Mouse (Mus musculus) adipocyte (in vitro differentiated cells): Measurements from ENCODE around the gene Mlst8.
"Not testable (repeated sequence)": the region's sequence is repeated elsewhere in the genome, so short reads cannot be mapped to it uniquely, and the experiment has no call there.

Experiments used
- DNase-seq: peaks from one replicate; pipeline ENCODE4 v3.0.0-alpha.2; 2016; ENCODE audit warnings: low spot score

Mlst8 gene

GRCm38 (mm10) chr17:24468636-24469246 lies 10.1 kb downstream of the Mlst8 start:
- no peak for DNase-seq

- peak; percentile 29 for DNase-seq
Measured at GRCm38 (mm10) chr17:24463374-24464133, 15.3 kb downstream of the Mlst8 start.

- no peak for DNase-seq
Measured at GRCm38 (mm10) chr17:24462932-24463331, 15.9 kb downstream of the Mlst8 start.

GRCm38 (mm10) chr17:24461580-24461979 lies 17.3 kb downstream of the Mlst8 start:
- DNase-seq, result peak; percentile 66

- not testable (repeated sequence) for DNase-seq
Measured at GRCm38 (mm10) chr17:24455523-24456206, 23.2 kb downstream of the Mlst8 start.

DNA sequence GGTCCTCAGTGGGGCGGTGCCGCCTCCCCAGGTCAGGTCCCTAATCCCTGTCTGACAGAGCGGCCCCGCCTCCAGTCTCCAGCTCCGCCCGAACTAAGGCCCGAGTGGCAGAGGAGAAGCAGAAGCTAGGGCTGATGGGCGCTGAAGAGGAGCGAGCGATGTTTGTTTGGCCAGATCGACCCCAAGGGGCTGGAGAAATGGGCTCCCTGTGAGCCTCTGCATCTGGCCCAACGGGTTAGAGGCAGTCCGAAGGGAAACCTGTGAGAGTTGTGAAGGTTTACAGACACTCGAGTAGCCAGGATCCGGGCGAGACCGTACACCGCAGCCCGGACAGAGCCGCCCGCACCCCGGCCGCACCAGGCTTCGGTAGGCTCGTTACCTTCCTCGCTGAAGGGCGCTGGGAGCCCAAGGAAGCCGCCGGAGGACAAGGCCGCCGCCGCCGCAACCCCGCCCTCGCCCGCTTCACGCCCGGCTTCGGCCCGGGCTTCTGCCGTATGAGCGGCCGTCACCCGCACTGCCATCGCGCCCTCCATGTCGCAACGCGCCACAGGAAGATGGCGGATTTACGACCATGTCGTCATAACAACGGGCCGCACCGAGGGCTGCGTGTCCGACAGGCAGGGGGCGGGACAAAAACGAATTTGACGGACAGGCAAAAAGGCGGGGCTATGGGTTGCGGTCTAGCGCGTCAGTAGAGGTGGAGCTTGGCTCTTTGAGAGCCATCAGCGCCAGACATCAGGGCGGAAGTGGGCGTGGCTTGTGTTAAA lies 23.9 kb downstream of the Mlst8 start:
- peak; percentile 100 for DNase-seq

GRCm38 (mm10) chr17:24454218-24454755 lies 24.6 kb downstream of the Mlst8 start:
- no peak for DNase-seq

DNA sequence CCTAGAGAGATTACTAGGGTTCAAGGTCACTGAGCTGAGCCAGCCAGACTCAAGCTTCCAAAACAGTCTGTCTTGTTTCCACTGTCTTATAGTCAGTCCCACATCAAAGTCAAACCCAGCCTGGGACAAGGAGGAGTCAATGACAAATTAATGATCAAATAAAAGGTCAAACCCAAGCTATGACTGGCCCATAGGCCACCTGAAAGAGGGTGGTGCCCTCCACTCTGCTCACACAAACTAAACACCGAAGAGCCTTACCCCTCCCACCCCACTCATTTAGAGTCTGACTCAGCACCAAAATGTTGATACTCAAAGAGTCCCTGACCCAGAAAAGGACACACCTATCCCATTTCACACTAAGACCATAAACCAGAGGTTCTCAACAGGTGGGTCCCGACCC lies 25.5 kb downstream of the Mlst8 start:
- no peak for DNase-seq

- DNase-seq, result no peak
Measured at GRCm38 (mm10) chr17:24451220-24451619, 27.7 kb downstream of the Mlst8 start.

- no peak for DNase-seq
Measured at GRCm38 (mm10) chr17:24449507-24449906, 29.4 kb downstream of the Mlst8 start.

- no peak for DNase-seq
Measured at GRCm38 (mm10) chr17:24446590-24446989, 32.3 kb downstream of the Mlst8 start.

- no peak for DNase-seq
Measured at GRCm38 (mm10) chr17:24443409-24443808, 35.5 kb downstream of the Mlst8 start.

DNA sequence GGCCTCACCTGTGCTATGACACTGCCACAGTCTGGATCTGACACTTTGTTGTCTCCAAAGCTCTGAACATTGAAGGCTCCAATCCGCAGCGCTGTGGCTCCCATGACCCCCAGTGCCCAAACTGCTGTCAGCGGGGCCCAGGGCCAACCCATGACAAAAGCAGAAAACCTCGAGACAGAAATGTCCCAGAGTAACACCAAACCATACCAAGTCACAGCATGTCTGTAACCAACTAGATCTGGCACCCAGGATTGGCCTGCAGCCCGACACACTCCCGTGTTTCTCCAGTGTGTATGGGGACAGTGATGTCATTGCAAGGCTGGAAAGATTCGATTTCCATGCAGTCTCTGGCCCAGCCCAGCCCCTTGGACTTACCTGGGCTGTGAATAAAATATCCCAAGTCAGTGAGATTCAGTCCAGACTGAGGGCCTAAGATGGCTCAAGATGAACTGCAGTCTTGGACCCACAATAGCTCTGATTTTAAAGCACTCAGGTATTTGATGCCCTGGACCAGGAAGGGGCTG lies 36.2 kb downstream of the Mlst8 start, which contains the start of gene Dnase1l2:
Gene Dnase1l2, minus strand, starts transcription at position 474 of the 524 bp plus-strand sequence.
- DNase-seq, result no peak

- DNase-seq, result no peak
Measured at GRCm38 (mm10) chr17:24442107-24442506, 36.8 kb downstream of the Mlst8 start.

- peak; percentile 40 for DNase-seq
Measured at GRCm38 (mm10) chr17:24441148-24441547, 37.7 kb downstream of the Mlst8 start.

GRCm38 (mm10) chr17:24440377-24440776 lies 38.5 kb downstream of the Mlst8 start:
- DNase-seq, result no peak

DNA sequence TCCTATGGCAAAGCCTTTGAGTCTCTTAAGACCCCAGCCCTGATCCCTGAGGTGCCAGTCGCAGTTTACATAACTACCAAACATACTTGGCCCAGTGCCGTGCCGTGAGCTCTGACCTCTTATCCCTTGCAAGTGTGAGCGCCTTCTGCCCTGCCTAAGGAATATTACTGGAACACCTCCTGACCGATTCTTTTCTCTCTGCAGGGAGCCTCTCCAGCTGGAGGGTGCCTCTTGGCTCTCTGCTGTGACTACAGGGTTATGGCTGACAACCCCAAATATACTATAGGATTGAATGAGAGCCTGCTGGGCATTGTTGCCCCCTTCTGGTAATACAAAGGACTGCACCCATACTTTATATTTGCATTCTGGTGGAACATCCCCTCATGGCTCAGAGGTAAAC lies 41.9 kb downstream of the Mlst8 start:
- DNase-seq, result peak; percentile 55

DNA sequence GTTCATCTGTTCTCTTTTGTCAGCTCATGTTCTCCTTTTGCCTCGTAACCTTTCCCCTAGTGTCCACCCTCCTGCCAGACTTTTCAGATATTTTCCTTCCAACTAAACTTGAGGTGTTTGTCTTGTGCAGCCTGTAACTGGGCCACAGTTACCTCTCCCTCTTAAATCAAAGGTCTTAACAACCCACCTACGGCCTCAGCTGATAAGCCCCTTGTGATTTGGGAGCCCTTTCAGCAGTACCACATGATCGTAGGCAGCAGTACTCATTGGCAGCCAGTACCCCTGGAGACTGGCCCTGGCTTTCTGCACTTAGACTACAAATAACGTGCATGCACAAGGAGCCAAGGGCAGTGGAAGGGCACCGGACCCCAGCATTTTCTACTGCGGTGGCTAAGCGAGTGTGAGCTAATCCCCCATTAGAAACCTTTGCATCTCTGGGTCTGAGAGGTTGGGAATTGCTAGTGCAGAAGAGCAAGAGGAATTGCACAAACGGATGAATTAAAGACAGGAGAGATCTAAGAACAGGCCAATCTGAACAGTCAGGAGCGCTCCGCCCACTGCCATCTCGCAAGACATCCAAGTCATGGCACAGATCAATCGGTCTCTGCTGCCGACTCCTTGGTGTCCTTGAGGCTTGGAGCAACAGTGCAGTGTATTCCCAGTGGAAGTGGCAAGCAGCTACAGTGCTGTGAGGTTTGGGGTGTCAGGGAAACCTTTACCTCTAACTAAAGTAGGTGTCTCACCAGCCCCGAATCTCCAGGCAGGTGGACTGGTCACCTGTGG lies 49.5 kb downstream of the Mlst8 start:
- DNase-seq, result peak; percentile 58

DNA sequence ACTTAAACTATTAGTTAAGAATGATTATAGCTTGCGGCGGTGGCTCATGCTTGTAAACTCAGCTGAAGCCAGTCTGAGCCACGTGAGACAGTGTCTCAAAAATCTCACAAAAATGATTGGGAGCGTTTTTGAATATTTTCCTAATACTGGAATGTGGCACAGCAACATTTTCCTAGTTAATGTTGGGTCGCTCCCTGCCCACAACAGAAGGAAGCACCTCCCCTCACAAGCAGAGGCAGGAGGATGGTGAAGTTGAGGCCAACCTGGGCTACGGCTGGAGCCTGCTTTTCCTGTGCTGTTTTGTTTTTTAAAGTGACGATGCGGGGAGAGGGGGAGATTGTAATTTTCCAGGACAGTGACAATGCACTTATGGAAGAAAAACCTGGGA lies 51.7 kb downstream of the Mlst8 start:
- peak; percentile 46 for DNase-seq

- DNase-seq, result peak; percentile 100
Measured at GRCm38 (mm10) chr17:24426471-24427169, 52.3 kb downstream of the Mlst8 start, which contains the start of gene Eci1. Eci1 (plus strand) TSS chr17:24426641.
